Mouse (Mus musculus) stomach, adult 2 months (tissue): ENCODE data around the gene Plk2. TPM values are rescaled to one million over a fixed set of nuclear protein-coding genes. Genes with fewer than 3 reads are reported as not detected.

Source experiments
- polyA plus RNA-seq: library from polyadenylated mRNA; depleted of rRNA; stranded (reverse); fragments of >200 nt; gene quantifications from 2 replicates; pipeline ENCODE4 v1.2.3, GENCODE M21; 2012; rRNA removed

Gene Plk2
- 1.4 and 2.0 TPM in 2 replicates for polyA plus RNA-seq

GRCm38 (mm10) chr13:110394291-110395178 is at the start of gene Plk2:
Plk2 (plus strand) TSS chr13:110395046.

GRCm38 (mm10) chr13:110356941-110357340 is 37.9 kb upstream of the Plk2 start, which contains the start of gene Gapt:
Gapt (minus strand) TSS chr13:110357199.

Other genes starting within 250 kb of the Plk2 start
- 0.16 and 0.26 TPM in 2 replicates for gene Rab3c, start 114.0 kb upstream of the Plk2 start, polyA plus RNA-seq
- 0.24 and 0.61 TPM in 2 replicates for gene Gapt, start 37.8 kb upstream of the Plk2 start, polyA plus RNA-seq